Mouse (Mus musculus) monocyte, adult 2 months (primary cell): ENCODE measurements around the gene Fam198a.

Experiments
- DNase-seq, 2 experiments: peaks; one replicate each; pipeline ENCODE4 v3.0.0; 2022; ENCODE audit warnings: low spot score in 2 of 2, low read depth in 1 of 2

Gene Fam198a

GRCm38 (mm10) chr9:121925959-121926358 is 24.8 kb upstream of the Fam198a start:
- DNase-seq, result no peak

- no peak for DNase-seq
Observed at GRCm38 (mm10) chr9:121926634-121927405, 24.0 kb upstream of the Fam198a start.

GRCm38 (mm10) chr9:121927721-121928120 is 23.1 kb upstream of the Fam198a start:
- DNase-seq, result no peak

DNA sequence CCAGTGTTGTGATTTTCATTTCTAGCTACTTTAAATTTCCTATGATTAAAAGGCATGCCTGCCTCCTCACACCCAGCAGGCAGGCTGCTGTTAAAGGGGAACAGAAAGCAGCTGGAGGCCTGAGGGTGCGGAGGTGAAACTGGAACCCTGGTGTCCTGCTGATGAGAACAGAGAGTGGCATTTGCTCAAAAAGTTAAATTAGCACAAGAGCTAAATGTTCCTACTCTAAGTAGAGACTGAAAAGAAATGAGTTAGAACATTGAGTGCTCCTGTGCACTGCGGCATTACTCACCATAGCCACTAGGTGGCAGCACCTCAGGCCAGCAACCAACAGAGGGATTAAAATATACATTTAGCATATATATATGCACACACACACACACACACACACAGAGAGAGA is 22.3 kb upstream of the Fam198a start:
- DNase-seq, result peak; percentile 50 to 56

DNA sequence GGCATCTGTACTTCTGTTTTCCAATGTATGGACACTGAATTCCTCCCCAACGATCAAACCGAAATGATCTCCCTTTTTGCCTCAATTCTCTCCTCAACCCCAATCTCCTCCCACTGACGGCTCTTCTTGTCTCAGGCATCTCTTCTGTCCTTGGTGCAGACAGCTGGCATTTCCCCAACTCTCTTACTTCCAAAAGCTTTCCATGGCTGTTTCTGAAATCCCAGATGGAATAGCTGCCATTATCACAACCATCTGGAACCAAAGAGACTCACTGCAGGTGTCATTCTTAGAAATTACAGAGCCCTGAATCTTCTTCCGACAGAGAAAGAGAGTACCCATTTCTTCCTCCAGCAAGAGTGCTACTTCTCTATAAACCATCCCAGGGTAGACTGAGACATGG is 15.9 kb upstream of the Fam198a start:
- no peak for DNase-seq

DNA sequence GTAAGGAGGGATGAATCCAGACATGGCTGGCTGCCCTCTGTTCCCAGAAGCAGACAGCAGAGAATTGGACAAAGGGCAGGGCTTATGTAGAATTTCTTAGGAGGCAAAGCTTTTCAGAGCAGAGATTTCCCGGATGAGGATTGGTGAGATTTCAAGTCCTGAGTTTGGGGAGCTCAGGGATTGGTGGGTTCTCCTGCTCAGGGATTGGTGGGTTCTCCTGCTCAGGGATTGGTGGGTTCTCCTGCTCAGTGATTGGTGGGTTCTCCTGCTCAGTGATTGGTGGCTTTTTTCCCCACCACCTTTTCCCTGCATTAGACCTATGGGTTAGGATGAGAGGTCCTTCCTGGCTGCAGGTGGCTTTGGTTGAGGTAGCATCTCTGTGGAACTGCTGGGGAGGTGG is 13.8 kb upstream of the Fam198a start:
- DNase-seq, result no peak

GRCm38 (mm10) chr9:121937451-121937864 is 13.3 kb upstream of the Fam198a start:
- no peak for DNase-seq

DNA sequence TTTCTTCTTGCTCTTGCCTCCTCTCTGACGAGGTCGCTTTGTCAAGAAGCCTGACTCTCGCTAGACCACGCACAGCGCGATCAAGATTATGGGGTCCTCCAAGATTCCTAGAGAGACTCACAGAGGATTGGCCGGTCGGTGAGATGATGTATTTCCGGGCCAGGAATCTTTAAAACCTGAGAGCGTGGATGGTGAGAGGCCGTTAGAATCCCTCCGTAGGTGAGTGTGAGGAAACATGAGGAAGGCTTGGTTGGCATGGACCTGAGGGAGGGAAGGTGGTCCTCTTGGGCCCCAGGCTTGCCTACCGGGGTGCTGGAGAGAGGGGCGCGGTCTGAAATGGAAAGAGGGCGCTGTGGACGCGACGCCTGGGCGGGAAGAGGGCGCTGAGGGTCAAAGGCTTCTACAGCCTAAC is 12.8 kb upstream of the Fam198a start:
- DNase-seq, result no peak

DNA sequence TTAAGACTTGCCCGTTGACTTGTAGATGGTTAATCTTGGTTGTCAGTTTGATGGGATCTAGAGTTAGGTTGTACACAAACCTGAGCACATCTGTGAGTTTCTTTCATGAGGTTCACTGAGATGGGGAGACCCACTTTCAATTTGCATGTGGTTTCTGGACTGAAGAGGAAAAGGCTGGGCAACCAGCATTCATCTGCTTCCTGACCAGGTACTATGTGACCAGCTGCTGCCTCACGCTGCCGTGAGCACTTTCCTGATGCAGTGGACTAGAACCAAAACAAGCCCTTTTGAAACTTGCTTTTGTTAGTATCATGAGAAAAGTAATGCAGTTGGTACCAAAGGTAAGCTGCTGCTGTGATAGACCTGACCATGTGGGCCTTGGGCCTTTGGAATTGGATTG is 7.8 kb upstream of the Fam198a start:
- DNase-seq, result no peak

GRCm38 (mm10) chr9:121943628-121944027 is 7.2 kb upstream of the Fam198a start:
- DNase-seq, result no peak

GRCm38 (mm10) chr9:121947784-121948183 is 3.0 kb upstream of the Fam198a start:
- DNase-seq, result no peak

DNA sequence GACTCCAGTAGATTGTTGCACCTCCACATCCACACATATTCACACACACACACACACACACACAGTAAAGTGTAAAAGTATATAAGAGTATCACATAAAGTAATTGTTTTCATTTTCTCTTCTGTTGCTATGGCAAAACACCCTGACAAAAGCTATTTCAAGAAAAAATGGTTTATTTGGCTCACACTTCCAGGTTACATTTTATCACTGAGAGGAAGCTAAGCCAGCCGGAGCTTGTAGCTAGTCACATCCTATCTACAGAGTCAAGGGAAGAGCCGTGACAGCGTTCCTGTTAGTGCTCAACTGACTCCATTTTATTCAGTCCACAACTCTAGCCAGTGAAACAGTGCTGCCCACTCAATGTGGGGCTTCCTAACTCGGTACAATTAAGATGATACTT is 2.4 kb upstream of the Fam198a start:
- no peak for DNase-seq

DNA sequence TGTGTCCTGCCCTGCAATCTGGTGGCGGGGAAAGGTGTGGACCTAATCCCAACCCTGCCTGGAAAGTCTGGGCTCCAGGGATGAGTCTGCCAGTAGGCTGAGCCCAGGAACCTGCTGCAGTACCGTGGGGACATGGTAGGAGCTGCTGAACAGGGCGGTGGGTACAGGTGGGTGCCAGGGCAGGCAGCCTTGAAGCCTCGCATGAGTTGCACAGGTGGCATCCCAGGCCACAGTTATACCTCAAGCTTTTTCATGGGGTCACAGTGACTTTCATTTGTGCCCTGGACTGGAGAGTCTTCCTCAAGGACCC is 281 bp downstream of the Fam198a start:
- no peak for DNase-seq

DNA sequence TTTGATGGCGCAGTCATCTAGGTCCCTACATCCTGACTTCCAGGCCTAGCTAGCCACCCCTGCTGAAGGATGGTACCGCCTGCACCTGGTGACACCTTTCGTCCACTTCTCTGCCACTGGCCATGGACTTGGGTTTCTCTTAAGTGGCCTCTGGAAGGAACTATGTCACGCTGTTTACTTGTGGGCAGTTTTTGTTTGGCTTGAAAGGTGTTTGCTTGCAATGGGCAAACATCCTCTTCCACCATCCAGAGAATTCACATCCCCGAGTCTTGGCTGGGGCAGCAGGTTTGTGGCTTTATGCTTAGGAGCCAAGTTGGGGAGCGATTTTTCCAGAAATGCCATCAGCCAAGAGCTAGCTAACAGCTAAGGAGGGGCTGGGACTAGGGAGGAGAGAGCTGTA is 1.8 kb downstream of the Fam198a start:
- DNase-seq, result no peak

GRCm38 (mm10) chr9:121959966-121960635 is 9.3 kb downstream of the Fam198a start:
- DNase-seq, result no peak

GRCm38 (mm10) chr9:121964941-121965340 is 14.2 kb downstream of the Fam198a start:
- DNase-seq, result no peak

DNA sequence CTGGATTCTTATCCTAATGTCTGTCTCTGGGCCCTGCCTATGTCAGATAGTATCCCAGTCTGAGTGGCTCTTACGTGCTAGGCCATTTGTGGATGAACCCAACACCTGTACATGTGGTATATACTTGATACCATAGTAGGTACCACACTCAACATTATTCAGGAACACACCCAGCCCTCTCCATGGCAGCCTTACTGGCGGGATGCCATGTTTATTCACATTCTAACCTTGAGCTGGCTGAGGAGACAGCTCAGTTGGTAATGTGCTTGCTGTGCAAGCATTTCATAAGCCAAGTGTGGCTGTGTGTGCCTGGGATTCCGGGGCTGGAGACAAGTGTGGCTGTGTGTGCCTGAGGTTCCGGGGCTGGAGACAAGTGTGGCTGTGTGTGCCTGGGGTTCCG is 17.5 kb downstream of the Fam198a start:
- DNase-seq, result no peak

DNA sequence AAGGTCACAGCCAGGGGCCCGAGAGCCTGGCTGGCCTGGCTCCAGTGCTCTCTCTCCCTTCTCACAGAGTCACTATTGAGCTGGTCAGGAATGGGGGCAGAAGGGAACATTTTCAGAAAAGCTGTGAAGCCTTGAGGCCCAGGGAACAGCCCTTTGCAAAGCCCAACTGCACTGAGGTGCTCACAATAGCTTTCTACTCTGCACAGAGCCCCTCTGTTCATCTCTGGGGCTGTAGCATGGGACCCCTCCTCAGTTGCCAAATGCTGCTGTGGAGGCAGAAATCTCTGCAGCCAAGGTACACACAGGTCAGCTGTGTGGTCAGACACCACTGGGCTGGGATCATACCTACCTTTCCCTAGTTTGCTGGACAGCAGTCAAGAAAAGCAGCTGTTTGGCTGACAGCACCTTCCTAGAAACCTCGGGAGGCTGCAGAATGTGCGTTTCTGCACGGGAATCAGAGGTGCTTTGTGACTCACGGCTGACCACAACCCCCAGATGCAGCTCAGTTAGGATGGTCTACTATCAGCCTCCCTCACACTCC is 19.1 kb downstream of the Fam198a start:
- DNase-seq, result no peak

GRCm38 (mm10) chr9:121973207-121973606 is 22.4 kb downstream of the Fam198a start:
- DNase-seq, result no peak

GRCm38 (mm10) chr9:121974141-121974986 is 23.6 kb downstream of the Fam198a start:
- DNase-seq, result no peak

DNA sequence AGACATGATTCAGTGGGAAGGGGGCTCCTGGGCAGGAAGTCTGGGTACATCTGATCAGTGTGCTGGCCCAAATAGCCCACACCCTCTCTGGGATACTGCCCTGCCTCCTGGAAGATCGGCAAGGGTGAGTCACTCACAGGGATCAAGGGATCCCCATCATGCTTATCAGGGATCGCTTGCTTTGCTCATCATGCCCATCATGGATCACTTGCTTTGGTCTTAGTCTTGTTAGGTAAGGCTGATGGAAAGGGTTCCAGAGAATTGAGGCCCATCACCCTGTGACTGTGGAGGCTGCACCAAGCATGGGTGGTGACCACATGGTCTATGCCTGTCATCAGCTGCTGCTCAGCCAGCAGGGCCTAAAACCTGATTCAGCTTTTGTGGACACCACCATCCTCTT is 24.5 kb downstream of the Fam198a start:
- DNase-seq, result no peak

- DNase-seq, result no peak
Observed at GRCm38 (mm10) chr9:121981046-121981445, 30.3 kb downstream of the Fam198a start.
